Mouse (Mus musculus): Measurements from ENCODE around the gene Ccdc85c.

- TF ChIP-seq CTCF (IDR thresholded peaks at IDR 0.05; ENCODE audit: borderline replicate concordance, extremely low read depth, insufficient read depth, insufficient read length) (no peak), POLR2A (IDR thresholded peaks at IDR 0.05; ENCODE audit: borderline replicate concordance, extremely low read depth, insufficient read depth, insufficient read length, poor library complexity, severe bottlenecking) (no peak)
Measured at GRCm38 (mm10) chr12:108316655-108317054, 41.4 kb upstream of the Ccdc85c start.

Measured in brain, embryonic 14.5 days (tissue).